Mouse (Mus musculus) left cerebral cortex, postnatal 10 days (tissue): ENCODE results near the gene Ino80b. TPM values are rescaled to one million over a fixed set of nuclear protein-coding genes. Genes with fewer than 3 reads are reported as not detected.

Experiments
- DNase-seq, 2 experiments: peaks; one replicate each; pipeline ENCODE4 v3.0.0; 2021 to 2022; ENCODE audit warnings: low spot score in 2 of 2, mixed read lengths in 1 of 2; ENCODE audit errors: extremely low spot score in 1 of 2
- intact Hi-C: fragments of 180-260 bp; cut with DNase I; formaldehyde crosslinking; loops from one replicate; pipeline ENCODE4 v1.15.1; 2025
- total RNA-seq, 2 experiments: library from RNA; stranded (reverse); gene quantifications; 2 replicates each; pipeline ENCODE4 v1.2.3; 2021

Ino80b gene
- total RNA-seq, 2 experiments from 2014 or later: 19.9 to 23.2 TPM

DNA sequence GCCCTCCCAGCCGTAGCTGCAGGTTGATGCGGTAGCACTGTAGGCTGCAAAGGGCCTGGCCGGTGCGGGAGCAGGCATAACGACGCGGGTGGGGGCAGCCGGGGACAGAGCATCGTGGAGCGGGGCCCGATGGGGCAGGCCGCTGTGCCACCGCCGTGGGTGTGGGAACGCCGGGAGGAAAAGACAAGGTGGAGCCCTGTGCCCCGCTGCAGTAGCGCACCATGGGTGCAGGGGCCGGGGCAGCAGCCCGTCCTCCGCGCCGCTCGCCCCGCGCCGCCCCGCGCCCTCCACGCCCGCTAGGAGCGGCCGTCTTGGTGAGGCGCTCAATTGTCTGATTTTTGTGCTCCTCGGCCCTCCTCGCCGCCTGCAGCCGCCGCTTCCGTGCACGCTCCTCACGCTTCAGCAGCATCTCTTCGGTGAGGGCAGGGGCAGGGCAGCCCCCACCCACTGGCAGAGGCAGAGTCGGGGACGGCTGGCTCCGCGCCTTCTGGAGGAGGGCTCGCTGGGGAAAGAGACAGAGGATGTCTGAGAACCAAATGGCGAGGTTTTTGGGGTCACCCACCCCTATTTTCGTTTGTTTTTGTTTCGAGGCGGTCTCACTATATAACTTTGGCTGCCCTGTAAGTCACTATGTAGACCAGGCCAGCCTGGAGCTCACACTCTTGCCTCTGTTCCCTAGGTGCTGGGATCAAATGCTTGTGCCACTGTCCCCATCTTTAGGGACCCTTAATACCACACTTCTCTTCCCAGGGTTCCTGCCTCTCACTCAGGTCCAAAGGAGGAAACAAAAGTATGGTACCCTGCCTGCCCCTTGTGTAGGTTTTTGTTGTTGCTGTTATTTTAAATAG is 3.1 kb downstream of the Ino80b start:
- DNase-seq: peak in 1 of 2 experiments; percentile 70
- intact Hi-C loops: loop anchor here (5.0 kb wide), 1 partner anchor 40 kb away; no protein-coding TSS in a partner anchor

DNA sequence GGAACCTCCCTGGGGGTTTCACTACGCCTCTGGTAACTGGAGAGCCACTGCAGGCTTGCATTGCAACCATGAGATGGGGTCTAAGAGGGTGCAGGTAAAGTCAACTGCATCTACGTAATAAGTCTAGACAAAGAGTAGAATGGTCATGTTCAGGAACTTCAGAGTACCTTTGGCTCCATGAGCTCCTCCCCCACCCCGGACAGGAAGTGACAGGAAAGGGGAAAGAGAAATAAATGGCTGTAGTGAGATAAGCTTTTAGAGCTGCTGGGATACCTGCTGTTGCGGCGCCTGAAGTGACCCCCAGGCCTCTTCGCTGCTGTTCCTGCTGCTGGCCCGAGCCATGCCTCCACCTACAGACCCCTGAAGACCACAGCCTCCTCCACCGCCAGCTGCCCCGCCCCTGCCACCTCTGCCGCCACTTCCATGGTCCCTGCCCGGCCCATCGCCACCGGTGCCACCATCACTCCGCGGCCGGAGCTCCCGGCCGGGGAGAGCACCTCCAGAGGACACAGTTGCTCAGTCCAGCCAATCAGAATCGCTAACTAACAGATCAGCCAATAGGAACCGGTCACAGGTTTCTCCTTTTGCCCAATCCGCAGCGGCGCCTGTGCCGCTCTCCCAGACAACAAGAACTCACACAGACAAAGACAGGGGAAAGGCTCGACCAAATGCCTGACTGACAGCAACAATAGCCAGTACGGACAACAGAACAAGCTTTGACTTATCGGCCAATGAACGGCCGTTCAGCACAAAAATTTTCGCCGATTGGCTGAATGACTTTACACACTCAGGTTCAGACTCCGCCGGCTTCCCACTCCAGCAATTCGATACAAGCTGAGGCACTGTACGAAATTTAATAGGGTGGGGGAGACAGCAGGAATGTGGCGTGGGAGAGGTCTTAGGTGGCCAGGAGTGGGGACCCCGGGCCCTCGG is 4.0 kb downstream of the Ino80b start, which contains the start of gene Wbp1:
Gene Wbp1 (minus strand): TSS at position 630 of the 933 bp plus-strand sequence.
- intact Hi-C loops: loop anchor here (5.0 kb wide), 1 partner anchor 41 kb away; no protein-coding TSS in a partner anchor
- DNase-seq: peak; percentile 95 to 98

DNA sequence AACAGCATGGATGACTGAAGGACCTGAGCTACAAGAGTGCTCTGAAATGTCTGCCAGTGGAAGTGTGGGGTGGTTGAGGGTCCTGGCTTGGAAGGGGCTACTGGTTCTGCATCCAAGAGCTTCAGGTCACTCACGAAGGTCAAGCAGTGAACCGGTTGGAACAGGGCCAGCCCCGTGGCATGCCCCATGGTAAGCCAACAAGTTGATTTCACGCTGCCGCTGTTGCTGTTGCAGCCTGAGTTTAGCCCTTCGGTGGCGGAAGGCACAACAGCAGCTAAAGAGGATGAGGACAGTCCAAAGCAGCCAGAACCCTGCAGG is 5.5 kb downstream of the Ino80b start:
- no peak for DNase-seq
- intact Hi-C loops: loop anchor here (5.0 kb wide), 1 partner anchor 43 kb away; no protein-coding TSS in a partner anchor

DNA sequence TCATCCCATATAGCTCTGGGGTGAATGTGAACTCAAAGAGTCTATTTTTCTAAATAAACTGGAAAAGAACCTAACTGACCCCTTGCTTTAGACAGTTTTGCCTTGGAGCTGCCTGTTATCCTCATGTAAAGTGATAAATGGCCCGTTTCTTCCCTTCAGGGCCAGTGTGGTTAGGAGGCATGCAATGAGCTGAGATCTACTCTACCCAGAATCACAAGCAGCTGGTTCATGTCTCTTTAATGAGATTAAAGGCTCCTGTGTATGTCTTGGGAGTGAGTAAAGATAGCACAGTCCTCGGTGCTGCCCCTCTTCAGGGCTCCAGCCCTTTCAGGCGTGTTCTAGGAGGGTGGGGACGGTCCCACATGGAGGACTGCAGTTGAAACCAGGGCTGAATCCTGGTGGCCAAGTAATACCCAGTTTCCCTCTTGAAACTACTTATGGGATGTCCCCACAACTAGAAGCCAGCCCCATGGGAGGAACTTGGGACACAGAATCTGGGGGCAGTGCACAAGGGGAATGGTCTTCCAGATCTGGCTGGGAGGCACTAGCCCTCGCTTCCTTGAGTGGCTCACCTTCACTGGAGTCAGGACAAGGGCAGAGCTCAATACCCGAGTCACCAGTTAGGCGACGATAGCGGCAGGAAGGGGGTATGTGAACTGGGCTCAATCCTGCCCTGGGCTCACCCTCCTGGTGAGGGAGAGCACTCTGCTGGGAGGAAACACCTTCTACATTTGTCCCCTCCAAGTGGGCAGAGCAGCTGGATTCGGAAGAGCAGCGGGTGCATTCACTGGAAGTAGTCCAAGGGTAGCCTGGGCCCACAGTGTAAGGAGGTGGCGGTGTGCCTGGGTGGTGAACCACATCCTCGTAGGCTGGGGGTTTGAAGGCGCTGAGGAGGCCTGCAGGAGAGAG is 6.2 kb downstream of the Ino80b start:
- no peak for DNase-seq
- intact Hi-C loops: no loop called here

DNA sequence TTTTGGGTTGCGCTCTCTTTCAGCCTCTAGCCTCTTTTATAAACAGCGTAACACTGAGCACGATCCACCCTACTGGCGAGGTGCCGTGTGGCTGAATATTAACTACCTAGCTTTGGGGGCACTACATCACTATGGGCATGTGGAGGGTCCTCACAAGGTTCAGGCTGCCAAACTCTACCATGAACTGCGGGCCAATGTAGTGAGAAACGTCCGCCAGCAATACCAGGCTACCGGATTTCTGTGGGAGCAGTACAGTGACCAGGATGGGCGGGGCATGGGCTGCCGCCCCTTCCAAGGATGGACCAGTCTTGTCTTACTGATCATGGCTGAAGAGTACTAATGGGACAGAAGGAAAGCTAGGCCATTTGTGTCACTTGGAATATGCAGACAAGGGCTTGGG is 6.9 kb downstream of the Ino80b start:
- intact Hi-C loops: no loop called here
- DNase-seq: no peak

DNA sequence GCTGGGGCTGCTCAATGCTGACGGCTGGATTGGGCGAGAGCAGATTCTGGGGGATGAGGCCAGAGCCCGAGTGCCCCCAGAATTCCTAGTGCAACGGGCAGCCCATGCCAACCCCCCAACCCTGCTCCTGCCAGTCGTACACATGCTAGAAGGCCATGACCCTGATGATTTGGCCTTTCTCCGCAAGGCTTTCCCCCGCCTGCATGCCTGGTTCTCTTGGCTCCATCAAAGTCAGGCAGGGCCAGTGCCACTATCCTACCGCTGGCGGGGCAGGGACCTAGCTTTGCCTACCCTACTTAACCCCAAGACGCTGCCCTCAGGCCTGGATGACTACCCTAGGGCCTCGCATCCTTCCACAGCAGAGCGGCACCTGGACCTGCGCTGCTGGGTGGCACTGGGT is 7.6 kb downstream of the Ino80b start:
- no peak for DNase-seq
- intact Hi-C loops: no loop called here

DNA sequence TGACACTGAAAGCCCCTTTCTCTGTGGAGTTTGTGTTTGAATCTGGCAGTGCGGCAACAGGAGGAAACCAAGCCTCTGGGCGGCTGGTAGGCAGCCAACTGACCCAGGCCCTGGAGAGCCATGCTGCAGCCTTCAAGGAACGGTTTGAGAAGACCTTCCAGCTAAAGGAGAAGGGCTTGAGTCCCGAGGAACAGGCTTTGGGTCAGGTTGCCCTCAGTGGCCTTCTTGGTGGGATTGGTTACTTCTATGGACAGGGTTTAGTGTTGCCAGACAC is 8.1 kb downstream of the Ino80b start:
- intact Hi-C loops: no loop called here
- no peak for DNase-seq

DNA sequence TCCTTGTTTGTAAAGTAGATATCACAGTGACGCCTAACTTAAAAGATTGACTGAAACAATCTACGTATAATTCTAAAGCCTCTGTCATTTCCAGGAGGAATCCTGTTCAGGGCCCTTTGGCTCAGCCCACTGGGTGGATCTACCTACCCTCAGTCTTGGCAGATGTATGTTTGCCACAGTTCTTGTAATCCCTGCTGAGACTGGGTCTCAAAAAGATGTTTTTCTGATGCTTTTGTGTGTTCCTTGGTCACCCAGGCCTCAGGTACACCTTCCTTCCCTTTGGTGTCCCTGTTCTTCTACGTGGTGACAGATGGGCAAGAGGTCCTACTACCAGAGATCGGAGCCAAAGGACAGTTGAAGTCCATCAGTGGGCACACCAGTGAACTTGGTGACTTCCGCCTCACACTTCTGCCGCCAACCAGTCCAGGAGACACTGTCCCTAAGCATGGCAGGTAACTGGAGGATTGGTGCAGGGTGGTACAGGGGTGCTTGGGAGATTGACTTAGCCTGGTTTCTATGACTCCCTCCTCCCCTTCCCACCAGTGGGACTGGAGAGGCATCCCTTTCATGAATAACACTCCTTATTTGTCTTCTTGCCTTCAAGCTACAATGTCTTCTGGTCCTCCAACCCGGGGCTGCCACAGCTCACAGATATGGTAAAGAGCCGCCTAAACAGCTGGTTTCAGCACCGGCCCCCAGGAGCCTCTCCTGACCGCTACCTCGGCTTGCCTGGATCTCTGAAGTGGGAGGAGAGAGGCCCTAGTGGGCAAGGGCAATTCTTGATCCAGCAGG is 8.7 kb downstream of the Ino80b start:
- intact Hi-C loops: no loop called here
- no peak for DNase-seq

DNA sequence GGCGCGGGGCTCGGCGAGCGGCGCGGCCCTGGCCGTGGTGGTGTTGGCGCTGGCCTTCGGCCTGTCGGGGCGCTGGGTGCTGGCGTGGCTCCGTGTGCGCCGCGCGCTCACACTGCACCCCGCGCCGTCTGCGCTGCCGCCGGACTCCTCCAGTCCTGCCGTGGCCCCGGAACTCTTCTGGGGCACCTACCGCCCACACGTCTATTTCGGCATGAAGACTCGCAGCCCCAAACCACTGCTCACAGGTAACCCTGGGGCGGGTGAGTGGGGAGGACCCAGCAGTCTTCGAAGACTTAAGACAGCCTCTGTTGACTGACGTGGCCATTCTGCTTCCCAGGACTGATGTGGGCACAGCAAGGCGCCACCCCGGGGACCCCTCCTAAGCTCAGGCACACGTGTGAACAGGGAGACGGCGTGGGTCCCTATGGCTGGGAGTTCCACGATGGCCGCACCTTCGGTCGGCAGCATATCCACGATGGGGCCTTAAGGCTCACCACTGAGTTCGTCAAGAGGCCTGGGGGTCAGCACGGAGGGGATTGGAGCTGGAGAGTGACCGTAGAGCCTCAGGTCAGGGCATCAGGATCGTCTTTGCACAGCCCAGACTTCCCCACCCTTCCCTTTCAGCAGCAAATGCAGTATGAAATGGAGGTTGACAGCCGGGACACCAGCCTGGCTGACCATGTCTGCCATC is 9.4 kb downstream of the Ino80b start:
- intact Hi-C loops: no loop called here
- DNase-seq: no peak

DNA sequence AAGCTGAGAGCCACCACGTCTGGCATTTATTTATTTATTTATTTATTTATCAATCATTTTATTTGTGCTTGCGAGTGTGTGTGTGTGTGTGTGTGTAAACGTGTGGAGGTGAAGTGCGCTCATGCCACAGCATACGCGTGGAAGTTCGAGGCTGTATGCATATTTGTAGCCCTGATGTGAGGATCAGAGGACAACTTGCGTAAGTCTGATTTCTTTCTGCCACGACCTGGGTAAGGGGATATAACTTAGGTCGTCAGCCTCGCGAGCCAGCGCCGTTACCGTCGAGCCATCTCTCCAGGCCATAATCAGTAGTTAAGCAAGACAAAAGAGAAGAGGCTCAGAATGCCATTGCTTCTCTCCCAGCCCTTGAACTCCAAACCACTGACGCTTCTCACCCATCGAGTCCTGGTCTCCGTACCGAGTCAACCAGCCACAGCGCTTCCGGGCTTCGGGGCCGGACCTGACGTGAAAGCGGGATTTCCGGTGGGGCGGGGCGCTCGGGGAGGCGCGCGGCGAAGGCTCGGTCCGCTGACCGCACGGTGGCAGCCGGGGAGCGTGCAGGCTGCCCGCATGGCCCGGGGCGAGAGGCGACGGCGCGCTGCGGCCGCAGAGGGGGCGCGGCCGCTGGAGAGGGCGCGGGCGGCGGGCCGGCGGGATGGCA is 10.1 kb downstream of the Ino80b start, which contains the start of gene Mogs:
Gene Mogs (plus strand): TSS at position 486 of the 661 bp plus-strand sequence.
- intact Hi-C loops: no loop called here
- peak; percentile 89 to 97 for DNase-seq

DNA sequence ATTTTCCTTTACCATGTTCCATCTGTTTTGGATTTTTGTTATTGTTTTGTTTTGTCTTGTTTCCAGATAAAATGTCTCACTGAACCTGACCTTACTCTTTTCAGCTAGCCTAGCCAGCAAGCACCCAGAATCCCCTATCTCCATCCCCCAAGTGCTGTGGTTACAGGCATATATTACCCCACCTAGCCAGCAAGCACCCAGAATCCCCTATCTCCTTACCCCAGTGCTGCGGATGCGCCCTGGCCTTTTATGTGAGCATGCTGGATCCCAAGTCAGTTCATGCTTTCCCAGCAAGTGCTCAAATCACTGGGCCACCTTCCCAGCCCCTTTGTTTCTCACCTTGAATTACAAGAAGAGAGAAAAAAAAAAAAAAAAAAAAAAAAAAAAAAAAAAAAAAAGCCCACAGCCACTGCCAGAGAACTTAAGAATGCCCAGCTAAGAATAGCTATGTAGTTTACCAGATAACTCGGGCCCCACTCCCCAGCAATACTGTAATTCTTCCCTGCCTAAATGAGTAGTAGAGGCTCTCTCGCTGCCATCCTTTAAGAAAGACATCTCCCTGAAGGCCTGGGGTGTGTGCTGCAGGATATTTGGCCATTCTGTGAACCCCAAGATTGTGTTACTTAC is 13.6 kb downstream of the Ino80b start:
- no peak for DNase-seq
- intact Hi-C loops: no loop called here

DNA sequence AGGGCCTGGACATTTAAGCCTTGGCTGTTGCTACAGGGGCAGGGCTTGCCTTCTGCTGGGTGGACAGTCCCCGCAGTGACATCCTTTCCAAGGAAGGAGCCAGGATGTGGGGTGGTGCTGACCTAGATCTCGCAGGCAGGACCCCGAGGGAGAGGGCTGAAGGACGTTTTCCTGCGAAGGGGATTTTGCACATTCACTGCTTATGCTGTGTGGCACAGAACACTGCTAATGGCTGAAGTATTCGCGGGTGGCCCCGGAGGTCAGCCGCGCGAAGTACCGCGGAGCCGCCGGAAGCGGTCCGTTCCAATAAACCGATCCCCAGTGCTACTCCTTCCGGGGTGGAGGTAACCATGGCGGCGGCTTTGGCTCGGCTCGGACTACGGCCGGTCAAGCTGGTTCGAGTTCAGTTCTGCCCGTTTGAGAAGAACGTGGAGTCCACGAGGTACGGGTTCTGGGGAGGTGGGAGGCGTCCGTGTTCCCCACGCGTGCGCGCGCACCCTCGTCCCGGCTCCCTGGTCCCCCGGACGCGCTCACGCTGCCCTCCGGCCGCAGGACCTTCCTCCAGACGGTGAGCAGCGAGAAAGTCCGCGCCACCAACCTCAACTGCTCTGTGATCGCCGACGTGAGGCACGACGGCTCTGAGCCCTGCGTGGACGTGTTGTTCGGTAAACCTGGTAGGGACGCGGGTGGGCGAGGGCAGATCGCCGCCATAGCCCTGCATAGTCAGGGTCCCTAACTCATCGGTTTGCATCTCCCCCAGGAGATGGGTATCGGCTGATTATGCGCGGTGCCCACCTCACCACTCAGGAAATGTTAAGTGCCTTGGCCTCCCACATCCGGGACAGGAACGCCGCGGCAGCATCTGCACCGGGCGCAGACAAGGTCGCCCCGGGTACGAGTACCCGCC is 16.2 kb downstream of the Ino80b start, which contains the start of gene Mrpl53:
Gene Mrpl53 (plus strand): TSS at position 279 of the 907 bp plus-strand sequence.
- peak in 1 of 2 experiments; percentile 88 for DNase-seq
- intact Hi-C loops: no loop called here

DNA sequence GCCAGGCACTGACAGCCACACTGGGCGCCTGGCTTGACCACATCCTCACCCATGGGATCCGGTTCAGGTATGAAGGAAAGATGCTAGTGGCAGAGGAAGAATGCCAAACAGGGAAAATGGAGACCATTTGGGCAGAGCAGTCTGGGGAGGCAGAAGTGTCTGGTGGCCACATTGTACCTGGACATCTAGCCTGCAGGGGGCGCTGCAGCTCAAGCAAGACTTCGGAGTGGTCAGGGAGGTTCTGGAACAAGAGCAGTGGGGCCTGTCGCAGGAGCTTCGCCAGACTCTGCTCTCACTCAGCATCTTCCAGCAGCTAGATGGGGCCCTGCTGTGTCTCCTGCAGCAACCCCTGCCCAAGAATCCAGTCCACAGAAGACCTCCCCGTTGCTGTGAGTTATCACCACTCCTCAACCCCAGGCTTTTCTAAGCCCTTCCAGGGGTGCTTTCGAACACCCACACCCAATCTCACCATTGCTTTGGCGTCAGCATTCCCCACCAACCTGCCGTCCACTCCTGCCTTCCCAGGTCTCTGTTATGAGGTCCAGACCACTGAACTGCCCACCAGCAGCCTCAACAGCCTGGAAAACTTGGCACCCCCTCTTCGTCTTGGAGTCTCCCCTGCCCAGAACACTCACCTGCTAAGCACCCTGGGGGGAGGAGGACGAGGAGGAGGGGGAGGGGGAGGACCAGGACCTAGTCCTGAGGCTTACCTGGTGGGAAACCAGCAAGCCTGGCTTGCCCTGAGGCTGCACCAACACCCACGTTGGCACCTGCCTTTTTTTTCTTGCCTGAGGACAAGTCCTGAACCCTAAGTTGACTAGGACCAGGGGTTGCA is 17.4 kb downstream of the Ino80b start:
- DNase-seq: peak in 1 of 2 experiments; percentile 86
- intact Hi-C loops: no loop called here

DNA sequence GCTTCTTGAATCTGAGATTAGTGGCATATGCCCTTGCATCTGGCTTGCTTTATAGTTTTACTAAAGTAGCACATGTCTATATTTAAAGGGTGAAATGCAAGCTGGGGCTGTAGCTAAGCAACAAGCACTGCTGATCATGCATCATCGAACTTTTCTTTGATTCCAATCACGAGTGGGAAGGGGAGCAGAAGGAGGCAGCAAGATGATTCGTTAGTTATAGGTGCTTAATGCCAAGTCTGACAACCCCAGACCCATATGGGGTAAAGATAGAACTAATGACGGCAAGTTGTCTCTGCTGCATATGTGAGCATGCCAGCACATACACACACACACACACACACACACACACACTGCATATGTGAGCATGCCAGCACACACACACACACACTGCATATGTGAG is 21.1 kb downstream of the Ino80b start:
- no peak for DNase-seq
- intact Hi-C loops: no loop called here
